Mouse (Mus musculus): Measurements from ENCODE around the gene Man1c1.

The Man1c1 gene

GRCm38 (mm10) chr4:134636406-134636805 is 67.7 kb downstream of the Man1c1 start:
- DNase-seq = no peak

- no peak for DNase-seq
Measured at GRCm38 (mm10) chr4:134634001-134634400, 70.1 kb downstream of the Man1c1 start.

GRCm38 (mm10) chr4:134632131-134632711 is 71.9 kb downstream of the Man1c1 start:
- DNase-seq = no peak

GRCm38 (mm10) chr4:134631471-134632130 is 72.5 kb downstream of the Man1c1 start:
- no peak for DNase-seq

GRCm38 (mm10) chr4:134628575-134629384 is 75.3 kb downstream of the Man1c1 start:
- DNase-seq = no peak

- no peak for DNase-seq
Measured at GRCm38 (mm10) chr4:134628058-134628457, 76.0 kb downstream of the Man1c1 start.

GRCm38 (mm10) chr4:134626883-134627282 is 77.2 kb downstream of the Man1c1 start:
- no peak for DNase-seq

- no peak for DNase-seq
Measured at GRCm38 (mm10) chr4:134626350-134626749, 77.7 kb downstream of the Man1c1 start.

GRCm38 (mm10) chr4:134624109-134624862 is 79.8 kb downstream of the Man1c1 start:
- DNase-seq = no peak

GRCm38 (mm10) chr4:134621695-134622094 is 82.4 kb downstream of the Man1c1 start:
- no peak for DNase-seq

GRCm38 (mm10) chr4:134620246-134620645 is 83.8 kb downstream of the Man1c1 start:
- DNase-seq = no peak

- DNase-seq = no peak
Measured at GRCm38 (mm10) chr4:134619489-134619870, 84.6 kb downstream of the Man1c1 start.

GRCm38 (mm10) chr4:134618810-134619488 is 85.1 kb downstream of the Man1c1 start:
- peak; percentile 72 to 77 for DNase-seq

GRCm38 (mm10) chr4:134617779-134618178 is 86.3 kb downstream of the Man1c1 start:
- DNase-seq = no peak

- DNase-seq = no peak
Measured at GRCm38 (mm10) chr4:134615929-134616625, 88.0 kb downstream of the Man1c1 start.

- DNase-seq = no peak
Measured at GRCm38 (mm10) chr4:134612070-134612667, 91.9 kb downstream of the Man1c1 start.

- DNase-seq = no peak
Measured at GRCm38 (mm10) chr4:134610616-134611015, 93.5 kb downstream of the Man1c1 start.

GRCm38 (mm10) chr4:134607679-134608078 is 96.4 kb downstream of the Man1c1 start:
- peak in 1 of 2 experiments; percentile 23 for DNase-seq

GRCm38 (mm10) chr4:134606054-134606453 is 98.0 kb downstream of the Man1c1 start:
- no peak for DNase-seq

GRCm38 (mm10) chr4:134604472-134604871 is 99.6 kb downstream of the Man1c1 start:
- no peak for DNase-seq

GRCm38 (mm10) chr4:134603553-134603952 is 100.5 kb downstream of the Man1c1 start:
- DNase-seq = no peak

Data from B cell, adult 2 months (primary cell).